Mouse (Mus musculus) bone marrow, adult 2 months (tissue): Measurements from ENCODE around the gene Cluh. TPM values are rescaled to one million over a fixed set of nuclear protein-coding genes. Genes with fewer than 3 reads are reported as not detected.

ENCODE experiments used
- H3K27ac ChIP-seq: fragments of 200-500 bp; 2 replicates; pipeline ENCODE4 v1.5.1; 2012; ENCODE audit warnings: low read depth, mild to moderate bottlenecking, control low read depth, inconsistent platforms, low read length; ENCODE audit not compliant: control insufficient read depth, poor library complexity, insufficient read depth
- H3K4me1 ChIP-seq: fragments of 200-500 bp; 2 replicates; pipeline ENCODE4 v1.6.1; 2011; ENCODE audit warnings: low read length; ENCODE audit not compliant: control insufficient read depth, insufficient read depth
- H3K4me3 ChIP-seq: fragments of 200-500 bp; replicated peaks from 2 replicates; pipeline ENCODE3; 2011; ENCODE audit warnings: mild to moderate bottlenecking, low read depth, low read length, control low read depth; ENCODE audit not compliant: control insufficient read depth
- CTCF ChIP-seq: fragments of 200-500 bp; IDR thresholded peaks from 2 replicates; pipeline ENCODE4 v1.5.1; 2011; ENCODE audit warnings: low read length, control low read depth; ENCODE audit not compliant: control insufficient read depth, insufficient read depth
- POLR2A ChIP-seq: fragments of 200-500 bp; IDR thresholded peaks from 2 replicates; pipeline ENCODE4 v1.6.1; 2011; ENCODE audit warnings: low read depth, mild to moderate bottlenecking, control low read depth, low read length, borderline replicate concordance; ENCODE audit not compliant: control insufficient read depth
- WGBS: fragments of 180-500 bp; shearing (Covaris S2); methylation state at CpG from one replicate; pipeline ENCODE4 v1.1.7; 2018; 5-methylcytosine and 5-hydroxymethylcytosine counted together
- polyA plus RNA-seq: library from polyadenylated mRNA; stranded (reverse); fragments of >200 nt; gene quantifications from 2 replicates; pipeline ENCODE4 v1.2.4, GENCODE M21; 2011; ENCODE audit warnings: low replicate concordance; ENCODE audit not compliant: missing spikeins, insufficient read depth, insufficient read length

Gene Cluh
- polyA plus RNA-seq, 1 experiment = 34.1 TPM

- Histone ChIP-seq H3K4me3 (no peak overlapping the region), H3K4me1 (no peaks in the 10 kb centered on the region; the same call in 1 of the 2 replicates), H3K27ac (no peak overlapping the region)
- no peak for TF ChIP-seq POLR2A
- TF ChIP-seq CTCF = no peak
- 61% methylated on average over 1 of the region's 1 CpGs for WGBS
Observed at GRCm38 (mm10) chr11:74673561-74673960, 24.3 kb downstream of the Cluh start.

GRCm38 (mm10) chr11:74674713-74675112, 25.4 kb downstream of the Cluh start:
- Histone ChIP-seq H3K4me1 (no peaks in the 10 kb centered on the region; the same call in 1 of the 2 replicates), H3K4me3 (no peak overlapping the region), H3K27ac (no peak overlapping the region)
- 92% methylated on average over 8 of the region's 8 CpGs for WGBS
- TF ChIP-seq CTCF = no peak
- no peak for TF ChIP-seq POLR2A

GRCm38 (mm10) chr11:74675156-74675555, 25.9 kb downstream of the Cluh start:
- no peaks in the 10 kb centered on the region; the same call in 1 of the 2 replicates for H3K4me1 ChIP-seq
- TF ChIP-seq CTCF = no peak
- TF ChIP-seq POLR2A = no peak
- H3K27ac ChIP-seq = no peak overlapping the region
- WGBS = 93% methylated on average over 4 of the region's 4 CpGs
- no peak overlapping the region for H3K4me3 ChIP-seq

- Histone ChIP-seq H3K27ac (no peak overlapping the region), H3K4me3 (no peak overlapping the region)
Observed at GRCm38 (mm10) chr11:74692151-74692550, 42.9 kb downstream of the Cluh start.

GRCm38 (mm10) chr11:74699505-74699904, 50.2 kb downstream of the Cluh start:
- H3K4me3 ChIP-seq = no peak overlapping the region
- WGBS = 97% methylated on average over 2 of the region's 2 CpGs
- TF ChIP-seq CTCF (no peak), POLR2A (no peak)
- H3K27ac ChIP-seq = no peak overlapping the region
- H3K4me1 ChIP-seq = no peaks in the 10 kb centered on the region; the same call in 1 of the 2 replicates

More at GRCm38 (mm10) chr11:74692151-74692550, 42.9 kb downstream of the Cluh start:
- H3K4me1 ChIP-seq = no peaks in the 10 kb centered on the region; the same call in 1 of the 2 replicates
- no peak for TF ChIP-seq CTCF
- no peak for TF ChIP-seq POLR2A
- WGBS = 67% methylated on average over 1 of the region's 1 CpGs

GRCm38 (mm10) chr11:74704068-74704467, 54.8 kb downstream of the Cluh start:
- 83% methylated on average over 2 of the region's 2 CpGs for WGBS
- no peak overlapping the region for H3K27ac ChIP-seq

GRCm38 (mm10) chr11:74708781-74709180, 59.5 kb downstream of the Cluh start:
- Histone ChIP-seq H3K4me3 (no peak overlapping the region), H3K4me1 (peaks cover 1% of the 10 kb centered on the region; the same call in 1 of the 2 replicates), H3K27ac (no peak overlapping the region)
- 56% methylated on average over 1 of the region's 1 CpGs for WGBS
- TF ChIP-seq CTCF = no peak
- no peak for TF ChIP-seq POLR2A

More at GRCm38 (mm10) chr11:74704068-74704467, 54.8 kb downstream of the Cluh start:
- no peaks in the 10 kb centered on the region; the same call in 1 of the 2 replicates for H3K4me1 ChIP-seq
- TF ChIP-seq CTCF (no peak), POLR2A (no peak)
- no peak overlapping the region for H3K4me3 ChIP-seq

- Histone ChIP-seq H3K4me1 (peaks cover 1% of the 10 kb centered on the region; the same call in 1 of the 2 replicates), H3K27ac (no peak overlapping the region), H3K4me3 (no peak overlapping the region)
- TF ChIP-seq POLR2A = no peak
- TF ChIP-seq CTCF = no peak
- WGBS = 75% methylated on average over 1 of the region's 1 CpGs
Observed at GRCm38 (mm10) chr11:74710671-74711070, 61.4 kb downstream of the Cluh start.
